Mouse (Mus musculus) mature B cell (primary cell): ENCODE data around the gene Kcnq5.
"Not testable (repeated sequence)": the region's sequence is repeated elsewhere in the genome, so short reads cannot be mapped to it uniquely, and the experiment has no call there.

Experiments used
- in situ Hi-C: fragments of 300-500 bp; cut with MboI; formaldehyde crosslinking; loops from 2 replicates; pipeline ENCODE4 v1.14.3; 2019

The Kcnq5 gene

DNA sequence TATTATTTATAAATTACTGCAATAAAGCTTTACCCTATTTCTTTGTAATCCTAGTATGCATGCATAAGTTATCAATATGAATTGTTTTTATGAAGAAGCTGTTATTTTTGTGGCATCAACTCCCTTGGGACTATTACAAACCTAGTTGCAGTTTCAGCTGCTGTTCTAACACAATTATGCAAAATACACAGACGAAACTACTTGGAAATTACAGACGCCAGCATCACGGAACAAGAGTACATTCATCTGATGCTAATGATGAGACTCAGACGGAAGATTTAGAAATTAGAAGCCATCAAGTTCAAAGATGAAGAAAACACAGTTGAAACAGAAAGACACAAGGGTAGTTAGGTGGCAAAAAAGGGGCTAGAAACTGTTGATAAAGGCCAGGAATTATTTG is 310.9 kb downstream of the Kcnq5 start:
- in situ Hi-C loops = no loop called here

DNA sequence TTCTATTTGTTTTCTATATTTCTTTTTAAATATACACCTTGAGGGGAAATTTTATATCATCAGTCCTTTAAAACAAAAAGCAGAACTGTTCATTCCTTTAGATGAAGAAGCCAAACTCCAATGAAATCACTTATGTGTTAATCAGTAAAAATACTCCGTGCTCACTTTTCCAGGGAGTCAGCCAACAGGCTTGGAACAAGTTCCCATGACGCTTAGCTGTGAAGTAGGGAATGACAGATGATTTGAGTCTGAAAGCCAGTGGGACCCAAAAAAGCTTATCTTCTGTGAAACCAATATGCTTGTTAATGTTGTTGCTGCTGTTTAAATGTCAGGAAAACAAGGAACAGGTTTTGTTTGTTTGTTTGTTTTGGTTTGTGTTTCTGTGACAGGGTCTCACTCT is 326.3 kb downstream of the Kcnq5 start:
- in situ Hi-C loops = no loop called here

GRCm38 (mm10) chr1:21634013-21634412 is 327.7 kb downstream of the Kcnq5 start:
- in situ Hi-C loops = no loop called here

- in situ Hi-C loops = no loop called here
Measured at GRCm38 (mm10) chr1:21622455-21622854, 339.3 kb downstream of the Kcnq5 start.

DNA sequence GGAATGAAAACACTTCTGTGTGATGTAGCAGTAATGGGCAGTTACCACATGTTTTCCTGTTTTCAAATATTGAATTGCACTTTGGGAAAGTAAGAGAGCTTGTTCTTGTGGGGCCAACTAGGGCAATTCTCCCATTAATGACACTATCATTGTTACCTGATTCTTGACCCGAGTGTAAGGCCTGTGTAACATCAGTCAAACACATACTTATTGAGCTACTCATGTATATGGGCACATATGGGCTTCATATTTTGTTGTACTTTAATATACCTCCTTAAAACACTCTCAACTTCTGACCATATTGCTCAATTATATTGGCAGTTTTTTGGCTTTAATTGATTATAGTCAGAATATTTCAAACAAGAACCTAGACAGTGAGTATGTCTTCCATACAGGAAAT is 339.7 kb downstream of the Kcnq5 start:
- in situ Hi-C loops = no loop called here

GRCm38 (mm10) chr1:21618712-21619111 is 343.0 kb downstream of the Kcnq5 start:
- in situ Hi-C loops = no loop called here

GRCm38 (mm10) chr1:21616666-21617065 is 345.1 kb downstream of the Kcnq5 start:
- in situ Hi-C loops = no loop called here

DNA sequence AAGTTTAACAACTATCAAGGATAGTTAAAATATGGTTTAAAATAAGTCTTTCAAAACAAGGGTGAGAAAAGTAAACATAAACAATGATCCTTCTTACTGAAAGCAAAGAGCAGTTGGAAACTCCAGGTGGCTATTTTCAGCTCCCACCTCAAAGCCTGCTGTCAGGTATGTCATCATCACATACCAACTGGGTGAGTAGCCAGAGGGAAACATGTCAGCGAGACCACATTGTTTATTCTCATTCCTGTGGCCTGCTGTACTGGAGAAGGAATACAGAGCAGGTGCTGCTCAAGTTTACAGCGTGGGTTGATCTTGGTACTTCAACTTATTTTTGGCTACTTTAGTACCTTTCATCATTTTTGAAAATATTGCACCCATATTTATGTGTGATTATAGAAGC is 347.8 kb downstream of the Kcnq5 start:
- in situ Hi-C loops = no loop called here

GRCm38 (mm10) chr1:21604003-21604402 is 357.7 kb downstream of the Kcnq5 start:
- in situ Hi-C loops = no loop called here

GRCm38 (mm10) chr1:21602567-21602966 is 359.2 kb downstream of the Kcnq5 start:
- in situ Hi-C loops = no loop called here

DNA sequence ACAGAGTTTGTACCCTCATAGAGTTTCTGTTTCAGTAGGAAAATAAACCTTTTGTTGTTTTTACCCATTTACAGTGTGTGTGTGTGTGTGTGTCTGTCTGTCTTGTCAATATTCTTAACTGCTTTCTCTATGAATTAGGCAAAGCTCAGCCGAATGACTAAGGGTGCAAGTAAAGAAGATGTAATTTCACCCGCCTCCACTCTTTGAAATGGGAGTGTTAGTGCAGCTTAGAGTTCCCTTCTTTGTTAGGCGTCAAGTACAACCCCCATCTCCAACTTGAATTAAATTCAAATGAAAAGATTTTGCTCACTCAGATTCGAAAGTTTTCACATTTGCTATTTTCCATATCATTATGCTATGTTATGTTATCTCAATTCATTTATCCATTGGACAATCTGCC is 361.1 kb downstream of the Kcnq5 start:
- in situ Hi-C loops = no loop called here

DNA sequence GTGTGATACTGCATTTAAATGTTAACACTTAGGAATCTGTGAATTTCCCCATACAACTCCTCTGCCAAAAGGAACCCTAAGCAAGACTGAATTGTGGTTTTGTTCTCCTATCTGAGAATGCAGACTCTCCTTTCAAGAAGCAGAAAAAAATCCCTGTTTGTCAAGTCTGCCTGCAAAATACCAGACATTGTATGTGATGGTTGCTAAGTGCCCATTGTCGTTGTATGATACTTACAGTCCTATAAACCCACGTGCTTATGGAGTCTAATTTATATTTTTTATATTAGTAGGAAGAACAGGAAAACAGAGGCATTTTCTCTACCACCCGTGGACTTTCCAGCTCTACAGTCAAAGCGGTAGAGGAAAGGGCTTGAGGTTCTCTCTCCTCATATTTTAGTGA is 367.9 kb downstream of the Kcnq5 start:
- in situ Hi-C loops = no loop called here

- in situ Hi-C loops = not testable (repeated sequence)
Measured at GRCm38 (mm10) chr1:21567397-21567796, 394.3 kb downstream of the Kcnq5 start.

DNA sequence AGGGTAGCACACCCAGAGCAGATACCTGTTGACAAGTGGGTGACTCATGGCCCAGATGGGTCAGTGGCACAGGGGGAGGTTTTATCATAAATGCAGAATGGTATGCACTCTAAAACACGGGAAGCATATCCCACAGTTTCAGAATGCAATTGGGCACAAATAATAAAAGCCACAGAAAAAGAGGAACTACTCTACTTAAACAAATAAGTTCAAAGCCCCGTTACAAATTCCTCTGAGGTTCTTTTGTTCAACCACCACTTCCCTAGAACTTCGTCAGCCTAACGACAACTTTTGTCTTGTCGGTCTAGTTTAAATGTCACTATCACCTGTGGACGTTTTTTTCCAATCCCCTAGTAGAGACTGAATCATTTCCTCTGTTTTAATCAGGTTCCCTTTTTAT is 407.1 kb downstream of the Kcnq5 start:
- in situ Hi-C loops = no loop called here

- in situ Hi-C loops = no loop called here
Measured at GRCm38 (mm10) chr1:21552715-21553114, 409.0 kb downstream of the Kcnq5 start.

DNA sequence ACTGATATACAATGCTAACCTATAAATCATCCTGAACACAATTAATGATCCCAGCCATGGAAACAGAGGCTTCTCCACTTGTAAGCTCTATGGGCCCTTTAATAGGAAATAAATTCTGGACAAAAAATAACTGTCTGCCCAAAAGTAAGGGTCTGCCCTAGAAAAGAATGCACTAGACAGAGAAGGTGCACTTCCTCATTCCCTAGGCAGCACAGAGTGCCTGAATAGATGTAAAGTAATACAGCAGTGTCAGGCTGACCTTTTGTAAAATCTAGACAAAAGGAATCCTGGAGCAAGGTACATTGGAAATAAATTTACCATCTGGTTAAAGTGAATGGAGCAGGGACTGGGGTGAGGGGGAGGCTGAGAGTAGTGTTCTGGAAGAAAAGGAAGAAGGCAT is 417.8 kb downstream of the Kcnq5 start:
- in situ Hi-C loops = no loop called here

DNA sequence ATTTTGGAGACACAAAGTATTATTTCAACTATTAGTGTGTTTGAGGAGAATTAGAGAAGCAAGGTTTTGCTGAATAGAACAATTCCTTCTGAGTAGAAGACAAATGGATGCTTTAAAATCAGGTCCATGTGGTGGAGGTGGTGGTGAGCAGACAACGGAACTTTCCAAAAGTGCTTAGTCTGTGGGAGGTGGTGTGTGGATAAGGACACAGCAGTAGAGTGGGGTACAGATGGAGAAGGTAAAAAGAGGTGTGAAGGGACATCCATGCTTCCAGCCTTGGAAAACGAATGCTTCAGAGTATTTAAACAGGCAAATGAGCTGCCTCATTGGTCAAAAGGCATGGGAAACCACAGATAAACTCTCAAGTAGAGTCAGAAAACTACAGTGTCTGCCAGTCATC is 422.3 kb downstream of the Kcnq5 start:
- in situ Hi-C loops = no loop called here

DNA sequence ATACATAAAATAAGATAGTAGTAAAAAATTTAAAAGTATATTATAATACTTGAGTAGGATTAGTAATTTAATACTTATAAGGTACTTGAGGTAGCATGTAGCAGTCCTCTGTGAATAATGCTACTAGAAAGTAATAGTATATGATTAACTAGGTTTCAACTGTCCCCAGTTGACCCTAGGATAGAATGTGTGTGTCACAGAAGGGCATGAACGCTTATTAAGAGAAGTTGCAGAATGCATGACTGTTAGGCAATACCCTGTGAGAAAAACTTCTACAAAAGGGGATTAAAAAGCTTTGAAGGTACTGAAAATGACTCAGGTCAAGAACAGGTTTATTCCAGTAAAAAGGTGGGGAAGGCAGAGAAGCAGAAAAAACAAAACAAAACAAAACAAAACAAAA is 430.9 kb downstream of the Kcnq5 start:
- in situ Hi-C loops = no loop called here

DNA sequence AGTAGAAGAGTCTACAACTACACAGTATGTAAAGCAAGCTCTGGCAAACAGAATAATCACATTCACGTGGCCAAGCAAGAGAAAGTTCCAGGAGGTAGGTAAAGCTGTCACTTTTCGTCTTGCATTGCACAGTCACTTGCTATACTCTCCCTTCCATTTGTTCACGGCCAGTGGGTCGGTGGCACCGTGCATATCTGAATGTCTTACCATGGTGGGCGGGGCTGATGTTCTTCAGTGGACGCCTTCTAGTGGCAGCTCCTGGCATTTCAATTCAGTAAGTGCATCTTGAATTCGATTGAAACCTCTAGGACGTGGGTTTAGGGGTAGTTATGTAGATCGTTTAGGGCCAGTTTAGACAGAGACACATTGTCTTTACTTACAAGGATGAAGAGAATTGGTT is 439.7 kb downstream of the Kcnq5 start:
- in situ Hi-C loops = no loop called here

DNA sequence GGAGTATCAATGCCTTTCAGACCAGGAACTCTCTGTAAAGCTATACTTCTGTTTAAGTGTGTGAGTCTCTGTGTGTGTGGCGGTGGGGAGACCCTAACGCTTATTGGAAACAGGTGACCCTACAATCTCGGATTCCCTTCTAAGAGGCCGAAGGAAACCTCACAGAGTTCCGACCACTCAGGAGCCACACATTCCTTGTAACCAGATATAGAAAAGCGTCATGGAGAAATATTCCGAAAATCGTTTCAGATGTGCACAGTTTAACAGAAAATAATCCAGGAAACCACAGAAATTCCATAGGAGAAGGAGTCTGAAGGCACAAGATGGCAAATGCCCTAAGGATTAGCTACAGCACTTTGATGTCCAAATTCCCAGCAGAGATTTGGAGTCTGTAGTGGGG is 440.3 kb downstream of the Kcnq5 start:
- in situ Hi-C loops = no loop called here

GRCm38 (mm10) chr1:21520116-21520645 is 441.6 kb downstream of the Kcnq5 start:
- in situ Hi-C loops = no loop called here

GRCm38 (mm10) chr1:21506665-21507064 is 455.1 kb downstream of the Kcnq5 start:
- in situ Hi-C loops = no loop called here

- in situ Hi-C loops = no loop called here
Measured at GRCm38 (mm10) chr1:21499815-21500534, 461.8 kb downstream of the Kcnq5 start.

- in situ Hi-C loops = no loop called here
Measured at GRCm38 (mm10) chr1:21496307-21496706, 465.4 kb downstream of the Kcnq5 start.
